Mouse (Mus musculus) liver, adult 2 months (tissue): ENCODE measurements around the gene Zkscan7. TPM values are rescaled to one million over a fixed set of nuclear protein-coding genes. Genes with fewer than 3 reads are reported as not detected.

Experiments used
- DNase-seq: peaks from one replicate; pipeline ENCODE4 v3.0.0-alpha.2; 2011; ENCODE audit warnings: low read depth, low spot score; ENCODE audit errors: extremely low read depth
- H3K27ac ChIP-seq: fragments of 200-500 bp; replicated peaks from 2 replicates; pipeline ENCODE4 v1.5.1; 2012; ENCODE audit warnings: low read depth, mild to moderate bottlenecking, control low read depth, inconsistent platforms, low read length; ENCODE audit not compliant: insufficient read depth
- H3K27me3 ChIP-seq: fragments of 200-500 bp; 2 replicates; pipeline ENCODE4 v1.6.1; 2012; ENCODE audit warnings: mild to moderate bottlenecking, moderate library complexity, low read length, inconsistent platforms; ENCODE audit not compliant: control insufficient read depth, insufficient read depth
- H3K36me3 ChIP-seq: fragments of 200-500 bp; 2 replicates; pipeline ENCODE4 v1.6.1; 2012; ENCODE audit warnings: low read length, inconsistent platforms; ENCODE audit not compliant: control insufficient read depth, insufficient read depth
- H3K4me1 ChIP-seq: fragments of 200-500 bp; 2 replicates; pipeline ENCODE4 v1.6.1; 2011; ENCODE audit warnings: low read length; ENCODE audit not compliant: control insufficient read depth, insufficient read depth
- H3K4me3 ChIP-seq: fragments of 200-500 bp; 2 replicates; pipeline ENCODE4 v1.5.1; 2011; ENCODE audit warnings: low read depth, mild to moderate bottlenecking, control low read depth, low read length, moderate library complexity; ENCODE audit not compliant: insufficient read depth
- H3K79me2 ChIP-seq: fragments of 200-500 bp; 2 replicates; pipeline ENCODE4 v1.6.1; 2012; ENCODE audit warnings: inconsistent platforms, mild to moderate bottlenecking, low read length, moderate library complexity; ENCODE audit not compliant: control insufficient read depth, insufficient read depth
- H3K9ac ChIP-seq: fragments of 200-500 bp; 2 replicates; pipeline ENCODE4 v1.6.1; 2012; ENCODE audit warnings: low read depth, mild to moderate bottlenecking, control low read depth, inconsistent platforms, low read length
- CTCF ChIP-seq: fragments of 200-500 bp; IDR thresholded peaks from 2 replicates; pipeline ENCODE4 v1.5.1; 2011; ENCODE audit warnings: low read depth, low read length, control low read depth
- POLR2A ChIP-seq: fragments of 200-500 bp; IDR thresholded peaks from 2 replicates; pipeline ENCODE4 v1.6.1; 2011; ENCODE audit warnings: low read length, control low read depth; ENCODE audit not compliant: insufficient read depth; ENCODE audit errors: extremely low read depth
- WGBS: fragments of 180-500 bp; shearing (Covaris S2); methylation state at CpG from one replicate; pipeline ENCODE4 v1.1.7; 2018; 5-methylcytosine and 5-hydroxymethylcytosine counted together
- polyA plus RNA-seq: library from polyadenylated mRNA; depleted of rRNA; stranded (reverse); fragments of >200 nt; gene quantifications from 2 replicates; pipeline ENCODE4 v1.2.3, GENCODE M21; 2012
- total RNA-seq: library from RNA; depleted of rRNA; stranded (reverse); fragments of >200 nt; gene quantifications from 2 replicates; pipeline ENCODE4 v1.2.3, GENCODE M21; 2014

The Zkscan7 gene
- total and polyA plus RNA-seq, 2 experiments: 3.8 to 13.0 TPM

GRCm38 (mm10) chr9:122856716-122857115 lies 28.8 kb upstream of the Zkscan7 start:
- peaks cover 94% of the 10 kb centered on the region for H3K36me3 ChIP-seq
- no peak for TF ChIP-seq POLR2A
- H3K4me1 ChIP-seq: peaks cover 4% of the 10 kb centered on the region
- no peaks in the 10 kb centered on the region for H3K27me3 ChIP-seq
- DNase-seq: peak; percentile 82
- H3K9ac ChIP-seq: no peak overlapping the region
- peaks cover 3% of the 10 kb centered on the region; the same call in 1 of the 2 replicates for H3K79me2 ChIP-seq
- WGBS: 88% methylated on average over 3 of the region's 3 CpGs
- H3K4me3 ChIP-seq: no peak overlapping the region
- peak overlapping the region; percentile 73 for H3K27ac ChIP-seq

- no peak overlapping the region for H3K4me3 ChIP-seq
- no peak overlapping the region for H3K9ac ChIP-seq
- TF ChIP-seq POLR2A (no peak), CTCF (no peak)
- no peak overlapping the region for H3K27ac ChIP-seq
- no peaks in the 10 kb centered on the region for H3K27me3 ChIP-seq
- peaks cover 68% of the 10 kb centered on the region for H3K36me3 ChIP-seq
- H3K4me1 ChIP-seq: peaks cover 4% of the 10 kb centered on the region
- peaks cover 24% of the 10 kb centered on the region; the same call in 1 of the 2 replicates for H3K79me2 ChIP-seq
- no peak for DNase-seq
Measured at GRCm38 (mm10) chr9:122860752-122861151, 24.7 kb upstream of the Zkscan7 start.

- Histone ChIP-seq H3K27me3 (no peaks in the 10 kb centered on the region), H3K79me2 (peaks cover 24% of the 10 kb centered on the region; the same call in 1 of the 2 replicates), H3K4me3 (no peak overlapping the region; the same call in 1 of the 2 replicates), H3K9ac (peak overlapping the region; percentile 53; the same call in 1 of the 2 replicates), H3K36me3 (peaks cover 42% of the 10 kb centered on the region), H3K27ac (peak overlapping the region; percentile 59), H3K4me1 (peaks cover 4% of the 10 kb centered on the region)
- peak; percentile 81 for DNase-seq
- no peak for TF ChIP-seq CTCF
- no peak for TF ChIP-seq POLR2A
- WGBS: 31% methylated on average over 2 of the region's 2 CpGs
Measured at GRCm38 (mm10) chr9:122863731-122864130, 21.8 kb upstream of the Zkscan7 start.

- peak overlapping the region; percentile 51 for H3K4me3 ChIP-seq
- DNase-seq: peak; percentile 60
- WGBS: 24% methylated on average over 3 of the region's 3 CpGs
Measured at GRCm38 (mm10) chr9:122864848-122865247, 20.6 kb upstream of the Zkscan7 start.

GRCm38 (mm10) chr9:122865697-122866166 lies 19.8 kb upstream of the Zkscan7 start, which contains the start of gene Zfp445:
TSS of gene Zfp445 (minus strand) at chr9:122866006.
- WGBS: under 1% methylated on average over 34 of the region's 34 CpGs

More at GRCm38 (mm10) chr9:122864848-122865247, 20.6 kb upstream of the Zkscan7 start:
- H3K36me3 ChIP-seq: peaks cover 31% of the 10 kb centered on the region
- peaks cover 24% of the 10 kb centered on the region; the same call in 1 of the 2 replicates for H3K79me2 ChIP-seq
- H3K4me1 ChIP-seq: peaks cover 4% of the 10 kb centered on the region; the same call in 1 of the 2 replicates
- peak overlapping the region; percentile 45 for H3K9ac ChIP-seq
- no peaks in the 10 kb centered on the region for H3K27me3 ChIP-seq
- no peak for TF ChIP-seq CTCF
- no peak for TF ChIP-seq POLR2A
- H3K27ac ChIP-seq: peak overlapping the region; percentile 38

GRCm38 (mm10) chr9:122866192-122866591 lies 19.3 kb upstream of the Zkscan7 start:
- Histone ChIP-seq H3K27ac (peak overlapping the region; percentile 98; the same call in 1 of the 2 replicates), H3K4me1 (peaks cover 4% of the 10 kb centered on the region; the same call in 1 of the 2 replicates), H3K4me3 (peak overlapping the region; percentile 99; the same call in 1 of the 2 replicates), H3K27me3 (no peaks in the 10 kb centered on the region), H3K79me2 (peaks cover 24% of the 10 kb centered on the region; the same call in 1 of the 2 replicates), H3K9ac (no peak overlapping the region), H3K36me3 (peaks cover 17% of the 10 kb centered on the region)
- TF ChIP-seq CTCF (no peak), POLR2A (no peak)
- no peak for DNase-seq
- 79% methylated on average over 4 of the region's 4 CpGs for WGBS

More at GRCm38 (mm10) chr9:122865697-122866166, 19.8 kb upstream of the Zkscan7 start, which contains the start of gene Zfp445:
- DNase-seq: peak; percentile 89
- TF ChIP-seq POLR2A (peak; percentile 56; the same call in 1 of the 2 replicates), CTCF (no peak)
- Histone ChIP-seq H3K79me2 (peaks cover 24% of the 10 kb centered on the region; the same call in 1 of the 2 replicates), H3K4me3 (peak within 1 kb of the TSS; percentile 99), H3K27me3 (no peaks in the 10 kb centered on the region), H3K36me3 (peaks cover 22% of the 10 kb centered on the region), H3K27ac (peak within 1 kb of the TSS; percentile 98), H3K9ac (peak within 1 kb of the TSS; percentile 100), H3K4me1 (peaks cover 4% of the 10 kb centered on the region; the same call in 1 of the 2 replicates)
